Mouse (Mus musculus) megakaryocyte, adult 5-6 weeks (primary cell): ENCODE results near the gene Zzz3. TPM values are rescaled to one million over a fixed set of nuclear protein-coding genes. Genes with fewer than 3 reads are reported as not detected.

Experiments
- ATAC-seq: 2 replicates; pipeline ENCODE4 v1.8.0; 2016; ENCODE audit warnings: mild to moderate bottlenecking, inconsistent platforms; ENCODE audit not compliant: poor library complexity, severe bottlenecking
- total RNA-seq, 2 experiments: library from RNA; stranded (forward) in 1 of 2; stranded (reverse) in 1 of 2; fragments of 153-499, 151-499 nt in 1 of 2; fragments of 221-1000, 200-1000 nt in 1 of 2; gene quantifications; 2 replicates each; pipeline versions ENCODE4 v1.2.3 to v1.2.4; 2015 to 2017

Gene Zzz3
- total RNA-seq, 2 experiments from 2014 or later: 34.0 to 48.3 TPM

- ATAC-seq: no peak
Measured at GRCm38 (mm10) chr3:152492241-152492640, 97.0 kb downstream of the Zzz3 start.

- ATAC-seq: no peak
Measured at GRCm38 (mm10) chr3:152493813-152494212, 98.5 kb downstream of the Zzz3 start.

- no peak for ATAC-seq
Measured at GRCm38 (mm10) chr3:152494667-152495360, 99.5 kb downstream of the Zzz3 start.

GRCm38 (mm10) chr3:152495415-152495898, 100.2 kb downstream of the Zzz3 start:
- ATAC-seq: no peak

- no peak for ATAC-seq
Measured at GRCm38 (mm10) chr3:152497084-152497483, 101.8 kb downstream of the Zzz3 start.

GRCm38 (mm10) chr3:152497842-152498241, 102.6 kb downstream of the Zzz3 start:
- no peak for ATAC-seq

- ATAC-seq: no peak
Measured at GRCm38 (mm10) chr3:152498968-152499696, 103.9 kb downstream of the Zzz3 start.

GRCm38 (mm10) chr3:152507900-152508299, 112.6 kb downstream of the Zzz3 start:
- ATAC-seq: no peak

- ATAC-seq: no peak
Measured at GRCm38 (mm10) chr3:152508419-152508993, 113.2 kb downstream of the Zzz3 start.

GRCm38 (mm10) chr3:152509268-152509667, 114.0 kb downstream of the Zzz3 start:
- no peak for ATAC-seq

Other genes starting within 250 kb of the Zzz3 start
- gene Gipc2, start 229.2 kb upstream of the Zzz3 start, total RNA-seq (2015): not detected in 2 replicates
- gene Gipc2, start 229.2 kb upstream of the Zzz3 start, total RNA-seq (2017): 0.44 TPM in 1 of 2 replicates, not detected in the other
- gene Dnajb4, start 185.2 kb upstream of the Zzz3 start, total RNA-seq (2015): 7.8 and 11.2 TPM in 2 replicates
- 10.8 and 12.3 TPM in 2 replicates for gene Dnajb4, start 185.2 kb upstream of the Zzz3 start, total RNA-seq (2017)
- 74.7 and 84.8 TPM in 2 replicates for gene Fubp1, start 185.1 kb upstream of the Zzz3 start, total RNA-seq (2015)
- 135 and 140 TPM in 2 replicates for gene Fubp1, start 185.1 kb upstream of the Zzz3 start, total RNA-seq (2017)
- gene Nexn, start 129.1 kb upstream of the Zzz3 start, total RNA-seq (2015): not detected in 2 replicates
- gene Nexn, start 129.1 kb upstream of the Zzz3 start, total RNA-seq (2017): not detected in 2 replicates
- gene Miga1, start 55.1 kb upstream of the Zzz3 start, total RNA-seq (2015): 3.9 and 4.1 TPM in 2 replicates
- gene Miga1, start 55.1 kb upstream of the Zzz3 start, total RNA-seq (2017): 3.1 and 3.2 TPM in 2 replicates
- 42.8 and 46.4 TPM in 2 replicates for gene Usp33, start 49.0 kb upstream of the Zzz3 start, total RNA-seq (2015)
- gene Usp33, start 49.0 kb upstream of the Zzz3 start, total RNA-seq (2017): 77.7 and 78.4 TPM in 2 replicates